Mouse (Mus musculus): ENCODE measurements around the gene Olfr485.
"Not testable (repeated sequence)": the region's sequence is repeated elsewhere in the genome, so short reads cannot be mapped to it uniquely, and the experiment has no call there.

The Olfr485 gene

GRCm38 (mm10) chr7:108159771-108160170 lies at the start of gene Olfr485:
TSS of gene Olfr485 (minus strand) at chr7:108159871.
- DNase-seq (ENCODE audit: low spot score in 2 of 2) = no peak

GRCm38 (mm10) chr7:108196938-108197337 lies 37.3 kb upstream of the Olfr485 start:
- DNase-seq (ENCODE audit: low spot score in 2 of 2) = no peak

- not testable (repeated sequence) for DNase-seq (ENCODE audit: low spot score in 2 of 2)
Observed at GRCm38 (mm10) chr7:108196337-108196736, 36.7 kb upstream of the Olfr485 start.

GRCm38 (mm10) chr7:108192714-108193113 lies 33.0 kb upstream of the Olfr485 start:
- DNase-seq (ENCODE audit: low spot score in 2 of 2) = not testable (repeated sequence)

GRCm38 (mm10) chr7:108191196-108191595 lies 31.5 kb upstream of the Olfr485 start:
- not testable (repeated sequence) for DNase-seq (ENCODE audit: low spot score in 2 of 2)

GRCm38 (mm10) chr7:108185237-108185636 lies 25.6 kb upstream of the Olfr485 start:
- not testable (repeated sequence) for DNase-seq (ENCODE audit: low spot score in 2 of 2)

GRCm38 (mm10) chr7:108184401-108184800 lies 24.7 kb upstream of the Olfr485 start:
- DNase-seq (ENCODE audit: low spot score in 2 of 2) = not testable (repeated sequence)

- DNase-seq (ENCODE audit: low spot score in 2 of 2) = not testable (repeated sequence)
Observed at GRCm38 (mm10) chr7:108172642-108173041, 13.0 kb upstream of the Olfr485 start, which contains the start of gene Olfr486. TSS of gene Olfr486 (minus strand) at chr7:108172742.

- DNase-seq (ENCODE audit: low spot score in 2 of 2) = no peak
Observed at GRCm38 (mm10) chr7:108127349-108127748, 32.3 kb downstream of the Olfr485 start, which contains the start of gene Olfr484. TSS of gene Olfr484 (minus strand) at chr7:108127449.

- DNase-seq (ENCODE audit: low spot score in 2 of 2) = no peak
Observed at GRCm38 (mm10) chr7:108121416-108121815, 38.3 kb downstream of the Olfr485 start.

GRCm38 (mm10) chr7:108120681-108121080 lies 39.0 kb downstream of the Olfr485 start:
- no peak for DNase-seq (ENCODE audit: low spot score in 2 of 2)

All from spleen, postnatal 36 days (tissue).